Mouse (Mus musculus) megakaryocyte, embryonic 14.5 days (primary cell): ENCODE data around the gene Stxbp5.

Experiments used
- FLI1 ChIP-seq: IDR thresholded peaks from 2 replicates; pipeline ENCODE4 v1.6.1; 2012; ENCODE audit warnings: low read length, inconsistent platforms, mixed read lengths
- GATA1 ChIP-seq: IDR thresholded peaks from 3 replicates; pipeline ENCODE4 v1.6.1; 2012; ENCODE audit warnings: mixed read lengths, low read length, inconsistent platforms, borderline replicate concordance

DNA sequence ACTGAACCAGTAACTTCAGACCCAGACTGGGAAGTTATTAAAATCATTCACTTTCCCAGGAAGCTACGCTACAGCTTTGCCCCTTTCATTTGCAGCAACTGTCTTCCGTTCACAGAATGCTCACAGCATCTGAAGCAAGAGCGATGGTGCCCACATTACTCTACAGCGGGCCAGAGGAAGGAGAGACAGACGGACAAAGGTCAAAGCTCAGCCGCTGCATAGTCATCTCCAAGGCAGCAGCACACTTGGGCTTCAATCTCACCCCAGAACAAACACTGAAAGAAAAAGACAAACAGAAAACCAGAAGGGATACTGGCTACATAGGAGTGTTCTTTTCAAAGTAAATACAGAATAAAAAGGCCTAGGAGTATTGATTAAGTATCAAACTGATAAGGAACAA, 144.3 kb downstream of the Stxbp5 start:
- no peak for TF ChIP-seq GATA1
- no peak for TF ChIP-seq FLI1
